Mouse (Mus musculus) mature B cell (primary cell): ENCODE measurements around the gene Txndc12.

Source experiments
- in situ Hi-C: fragments of 300-500 bp; cut with MboI; formaldehyde crosslinking; loops from 2 replicates; pipeline ENCODE4 v1.14.3; 2019

The Txndc12 gene

DNA sequence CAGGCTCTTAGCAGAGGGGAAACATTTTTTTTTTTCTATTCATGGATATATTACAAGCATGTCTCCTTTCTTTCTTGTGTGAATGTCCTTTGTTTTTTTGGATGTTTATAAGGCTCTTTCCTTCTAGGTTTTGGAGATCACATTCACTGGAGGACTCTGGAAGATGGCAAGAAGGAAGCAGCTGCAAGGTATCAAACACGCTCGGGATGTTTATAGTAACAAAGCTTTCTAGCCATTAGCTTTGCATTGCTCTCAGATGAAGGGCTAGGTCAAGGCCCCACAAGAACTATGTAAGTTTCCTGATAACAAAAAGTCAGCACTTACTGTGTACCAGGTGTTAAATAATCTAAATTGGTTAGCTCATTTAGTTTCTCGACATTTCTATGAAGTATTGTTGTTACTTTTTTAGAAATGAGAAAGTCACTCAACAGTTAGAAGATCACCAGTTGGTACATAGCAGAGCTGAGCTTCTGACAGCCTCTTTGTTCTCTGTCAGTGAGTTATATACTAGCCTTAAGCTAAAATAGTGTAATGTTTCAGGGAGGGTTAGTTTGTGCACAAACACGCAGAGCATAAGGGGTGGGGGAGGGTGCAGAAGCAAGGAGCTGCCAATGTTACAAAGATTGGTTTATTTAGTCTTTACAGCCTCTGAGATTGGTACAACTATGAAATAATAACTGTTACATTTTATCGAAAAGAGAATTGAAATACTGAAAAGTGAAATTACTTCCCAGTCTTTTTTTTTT is 11.6 kb downstream of the Txndc12 start:
- in situ Hi-C loops, result loop anchor here (25.0 kb wide), 1 partner anchor 816 kb away; the partner anchor contains the start of gene Cdkn2c

DNA sequence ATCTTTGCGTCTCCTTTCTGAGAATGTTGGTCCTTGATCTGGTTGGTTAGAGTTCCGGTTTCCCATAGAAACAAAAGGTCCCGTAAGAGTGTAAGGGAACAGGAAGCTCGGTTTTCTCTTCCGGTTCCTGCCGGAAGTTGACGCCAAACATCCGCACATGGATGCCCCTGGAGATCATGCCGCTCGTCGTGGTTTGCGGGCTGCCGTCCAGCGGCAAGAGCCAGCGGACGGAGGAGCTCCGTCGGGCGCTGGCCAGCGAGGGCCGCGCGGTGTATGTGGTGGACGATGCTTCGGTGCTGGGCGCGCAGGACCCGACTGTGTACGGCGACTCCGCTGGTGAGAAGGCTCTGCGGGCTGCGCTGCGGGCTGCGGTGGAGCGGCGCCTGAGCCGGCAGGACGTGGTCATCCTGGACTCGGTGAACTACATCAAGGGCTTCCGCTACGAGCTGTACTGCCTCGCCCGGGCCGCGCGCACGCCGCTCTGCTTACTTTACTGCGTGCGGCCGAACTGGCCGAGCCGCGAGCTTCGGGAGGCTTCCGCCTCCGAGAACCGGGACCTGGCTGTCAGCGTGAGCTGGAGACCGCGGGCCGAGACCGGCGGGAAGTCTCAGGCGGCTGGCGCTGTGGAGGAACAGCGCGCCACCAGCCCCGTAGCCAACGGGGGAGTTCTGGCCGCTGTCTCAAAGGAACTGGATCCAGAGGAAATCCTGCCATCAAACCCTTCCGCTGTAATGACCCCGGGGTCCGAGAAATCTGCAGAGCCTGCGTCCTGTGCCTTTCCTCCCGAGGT is 13.5 kb downstream of the Txndc12 start, which contains the start of gene Kti12:
TSS of gene Kti12 (plus strand) at position 71 of the 790 bp plus-strand sequence.
- in situ Hi-C loops, result loop anchor here (25.0 kb wide), 1 partner anchor 814 kb away; the partner anchor contains the start of gene Cdkn2c

DNA sequence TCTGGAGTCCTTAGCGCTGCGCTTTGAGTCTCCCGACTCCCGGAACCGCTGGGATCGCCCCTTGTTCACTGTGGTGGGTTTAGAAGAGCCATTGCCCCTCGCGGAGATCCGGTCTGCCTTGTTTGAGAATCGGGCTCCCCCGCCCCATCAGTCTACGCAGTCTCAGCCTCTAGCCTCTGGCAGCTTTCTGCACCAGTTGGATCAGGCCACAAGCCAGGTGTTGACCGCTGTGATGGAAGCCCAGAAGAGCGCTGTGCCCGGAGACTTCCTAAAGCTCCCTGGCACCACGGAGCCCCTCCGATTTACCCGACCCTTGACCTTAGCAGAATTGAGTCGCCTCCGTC is 14.1 kb downstream of the Txndc12 start, which contains the start of gene A730015C16Rik:
TSS of gene A730015C16Rik (minus strand) at position 115 of the 344 bp plus-strand sequence.
- in situ Hi-C loops, result loop anchor here (25.0 kb wide), 1 partner anchor 814 kb away; the partner anchor contains the start of gene Cdkn2c

DNA sequence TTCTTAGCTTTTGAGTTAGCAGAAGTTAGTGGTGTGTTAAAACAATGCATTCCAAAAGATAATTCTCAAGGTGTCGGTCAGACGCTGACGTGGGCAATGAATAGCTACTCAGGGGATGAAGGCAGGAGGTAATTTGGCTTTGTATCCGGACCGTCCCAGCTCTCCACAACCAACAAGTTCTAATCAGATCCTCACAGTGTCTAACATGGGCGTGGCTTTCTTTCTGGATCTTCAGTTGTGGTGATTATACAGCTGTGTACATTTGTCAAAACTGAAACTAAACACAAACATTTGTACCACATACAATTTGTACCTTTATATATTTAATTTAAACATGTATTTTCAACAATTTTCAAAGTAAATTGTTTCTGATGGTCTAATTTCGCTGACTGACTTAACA is 32.4 kb downstream of the Txndc12 start:
- in situ Hi-C loops, result loop anchor here (25.0 kb wide), 1 partner anchor 295 kb away; no protein-coding TSS in a partner anchor

- in situ Hi-C loops, result loop anchor here (25.0 kb wide), 1 partner anchor 292 kb away; no protein-coding TSS in a partner anchor
These were observed 35.5 kb downstream of the Txndc12 start for GRCm38 (mm10) chr4:108869730-108870374.

GRCm38 (mm10) chr4:108873746-108874145 is 39.3 kb downstream of the Txndc12 start:
- in situ Hi-C loops, result loop anchor here (25.0 kb wide), 1 partner anchor 289 kb away; no protein-coding TSS in a partner anchor

DNA sequence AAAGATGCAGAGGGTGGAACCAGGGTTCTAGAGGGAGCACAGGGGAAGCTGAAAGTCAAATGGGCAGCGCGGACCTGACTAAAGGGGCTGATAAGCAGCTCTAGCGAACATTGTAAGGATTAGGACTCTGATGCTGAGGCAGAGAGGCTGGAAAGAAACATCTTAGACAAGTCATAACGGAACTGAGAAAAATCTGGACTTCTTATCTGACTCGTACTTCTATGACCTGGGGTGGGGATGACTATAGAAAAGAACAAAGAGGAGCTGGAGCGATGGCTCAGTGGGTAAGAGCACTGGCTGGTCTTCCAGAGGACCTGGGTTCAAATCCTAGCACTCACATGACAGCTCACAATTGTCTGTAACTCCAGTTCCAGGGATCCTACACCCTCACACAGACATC is 43.5 kb downstream of the Txndc12 start:
- in situ Hi-C loops, result no loop called here

- in situ Hi-C loops, result no loop called here
These were observed 44.8 kb downstream of the Txndc12 start, which contains the start of gene Rab3b for GRCm38 (mm10) chr4:108878963-108879822. Gene Rab3b (plus strand): TSS chr4:108879063.

GRCm38 (mm10) chr4:108883815-108884214 is 49.4 kb downstream of the Txndc12 start:
- in situ Hi-C loops, result no loop called here

- in situ Hi-C loops, result no loop called here
These were observed 53.1 kb downstream of the Txndc12 start for GRCm38 (mm10) chr4:108887456-108887855.

- in situ Hi-C loops, result no loop called here
These were observed 56.5 kb downstream of the Txndc12 start for GRCm38 (mm10) chr4:108890876-108891275.

- in situ Hi-C loops, result no loop called here
These were observed 66.0 kb downstream of the Txndc12 start for GRCm38 (mm10) chr4:108900421-108900820.

GRCm38 (mm10) chr4:108902886-108903285 is 68.5 kb downstream of the Txndc12 start:
- in situ Hi-C loops, result no loop called here

GRCm38 (mm10) chr4:108903346-108903745 is 68.9 kb downstream of the Txndc12 start:
- in situ Hi-C loops, result no loop called here

DNA sequence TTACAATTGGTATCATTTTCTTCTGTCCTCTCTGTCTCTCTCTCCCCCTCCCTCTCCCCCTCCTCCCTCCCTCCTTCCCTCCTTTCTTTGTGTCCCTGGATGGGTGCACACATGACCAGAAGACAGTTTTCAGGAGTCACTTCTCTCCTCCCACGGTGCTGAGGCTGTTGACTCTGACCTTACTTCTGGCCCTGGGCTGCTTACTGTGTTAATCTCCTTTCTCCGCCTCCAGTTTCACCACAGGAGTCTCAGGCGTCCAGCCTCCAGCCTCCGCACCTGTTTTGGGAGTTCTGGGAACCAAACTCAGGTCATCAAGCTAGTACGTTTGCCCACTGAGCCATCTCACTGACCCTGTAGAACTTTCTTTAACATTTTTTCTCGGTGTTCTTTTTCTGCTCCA is 69.7 kb downstream of the Txndc12 start:
- in situ Hi-C loops, result no loop called here

DNA sequence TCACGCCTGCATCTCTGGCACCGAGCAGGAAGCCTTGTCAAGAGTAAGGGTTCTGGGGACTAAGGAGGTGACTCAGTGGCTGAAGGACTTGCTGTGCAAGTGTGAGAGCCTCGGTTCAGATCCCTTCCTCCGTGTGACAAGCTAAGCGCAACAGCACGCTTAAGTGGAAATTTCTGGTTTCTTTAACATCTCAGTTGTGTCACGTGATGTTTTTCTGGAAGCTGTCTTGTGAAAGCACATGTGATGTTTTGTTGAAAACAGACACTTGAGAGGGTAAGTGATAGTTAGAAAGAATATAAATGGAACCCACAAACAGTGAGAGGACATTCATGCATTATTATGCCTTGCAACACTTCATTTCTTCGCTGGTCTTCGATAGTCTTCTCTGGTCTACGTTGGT is 70.4 kb downstream of the Txndc12 start:
- in situ Hi-C loops, result no loop called here

DNA sequence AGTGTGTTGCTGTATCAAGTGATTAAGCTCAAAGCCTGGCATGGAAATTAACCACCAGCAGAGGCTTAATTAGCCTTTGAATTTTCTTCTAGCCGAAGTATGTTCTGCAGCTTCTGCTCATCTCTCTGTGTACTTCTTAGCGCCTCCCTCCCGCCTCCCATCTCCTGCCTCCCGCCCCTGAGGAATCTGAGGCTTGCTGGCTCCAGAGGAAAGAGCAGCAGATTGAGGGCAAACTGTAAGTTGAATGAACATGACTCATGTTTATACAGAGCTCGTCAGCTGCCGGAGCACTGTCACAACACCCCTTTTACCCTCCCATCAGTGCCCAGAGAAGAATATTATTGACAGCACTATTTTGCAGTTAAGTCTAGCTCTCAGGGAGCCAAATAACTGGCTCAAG is 71.5 kb downstream of the Txndc12 start:
- in situ Hi-C loops, result no loop called here

- in situ Hi-C loops, result no loop called here
These were observed 73.1 kb downstream of the Txndc12 start for GRCm38 (mm10) chr4:108907475-108907874.

DNA sequence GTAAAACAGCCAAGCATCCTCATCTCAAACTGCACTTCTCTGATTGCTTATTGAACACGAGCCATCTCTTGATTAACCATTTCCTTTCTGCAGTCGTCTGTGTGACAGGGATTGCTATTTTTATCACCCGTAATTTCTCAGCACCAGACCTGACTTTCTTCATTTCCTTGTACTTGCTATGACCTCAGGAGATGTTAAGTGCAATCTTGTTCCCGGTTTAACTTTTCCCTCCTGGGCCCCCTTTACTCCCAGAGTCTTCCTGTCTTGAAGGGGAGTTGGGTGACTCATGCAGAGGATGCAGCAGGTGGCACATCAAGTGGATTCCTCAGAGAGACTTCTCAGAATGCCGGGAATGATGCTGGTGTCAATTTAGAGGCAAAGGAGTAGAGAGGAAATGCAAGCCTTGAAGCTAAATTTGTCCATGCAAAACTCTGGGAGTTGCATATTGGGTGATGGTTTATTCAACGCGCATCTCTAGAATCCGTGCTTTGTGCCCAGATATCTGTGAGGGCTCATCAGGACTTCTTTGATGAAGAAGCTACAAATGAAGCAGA is 75.5 kb downstream of the Txndc12 start:
- in situ Hi-C loops, result no loop called here
